Mouse (Mus musculus): Measurements from ENCODE around the gene Pknox2. TPM values are rescaled to one million over a fixed set of nuclear protein-coding genes. Genes with fewer than 3 reads are reported as not detected.

Gene Pknox2
- polyA plus RNA-seq, 1 experiment, result 13.6 TPM

DNA sequence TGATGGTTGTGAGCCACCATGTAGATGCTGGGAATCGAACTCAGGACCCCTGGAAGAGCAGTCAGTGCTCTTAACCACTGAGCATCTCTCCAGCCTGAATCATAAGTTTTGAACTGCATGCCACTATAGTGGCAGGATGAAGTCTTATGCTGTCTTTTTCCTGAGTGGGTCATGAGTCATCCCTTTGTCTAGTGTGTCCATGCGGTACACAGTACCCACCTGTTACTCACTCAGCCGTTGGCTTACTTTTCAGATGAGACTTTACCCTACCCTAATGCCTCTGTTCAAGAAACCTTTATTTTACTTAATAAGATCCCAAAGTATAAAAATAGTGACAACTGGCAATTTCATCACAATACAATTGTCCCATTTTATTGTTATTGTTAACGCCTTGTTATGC lies 95.5 kb downstream of the Pknox2 start:
- no peak for DNase-seq (ENCODE audit: low spot score)

DNA sequence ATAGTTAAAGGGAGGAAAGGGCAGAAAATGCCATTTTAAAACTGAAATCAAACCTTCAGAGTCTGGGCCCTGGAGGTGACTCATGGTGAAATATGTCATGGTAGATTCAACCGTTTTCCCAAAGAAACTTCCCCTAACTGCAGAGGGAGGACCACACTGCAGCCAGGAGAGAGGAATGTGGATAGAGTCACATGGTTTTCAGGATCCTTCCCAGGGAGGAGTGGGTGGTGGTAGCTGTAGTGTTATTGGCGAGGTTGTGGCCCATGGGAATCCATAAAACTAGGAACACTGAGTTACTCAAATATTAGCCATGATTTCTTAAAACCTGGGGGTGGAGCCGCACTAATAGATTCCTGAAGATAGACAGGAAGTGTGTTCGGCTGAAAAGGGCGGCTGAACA lies 99.7 kb downstream of the Pknox2 start:
- no peak for DNase-seq (ENCODE audit: low spot score)

DNA sequence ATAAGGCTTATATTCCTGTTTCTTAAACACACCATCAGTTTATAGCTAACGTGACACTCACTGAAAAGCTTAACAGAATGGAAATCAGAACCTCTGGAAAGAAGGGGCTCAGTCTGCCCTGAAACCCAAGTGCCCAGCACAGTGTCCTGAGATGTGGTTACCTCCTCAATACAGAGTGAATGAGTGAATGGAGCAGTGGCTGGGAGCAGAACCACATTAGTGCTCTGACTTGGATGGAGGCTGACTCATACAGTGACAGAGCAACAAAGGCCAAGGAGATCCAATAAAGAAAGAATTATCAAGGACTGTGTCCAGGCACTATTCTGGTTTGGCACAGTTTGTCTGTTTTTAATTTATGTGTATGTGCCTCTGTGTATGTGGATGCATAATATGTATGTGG lies 101.3 kb downstream of the Pknox2 start:
- no peak for DNase-seq (ENCODE audit: low spot score)

DNA sequence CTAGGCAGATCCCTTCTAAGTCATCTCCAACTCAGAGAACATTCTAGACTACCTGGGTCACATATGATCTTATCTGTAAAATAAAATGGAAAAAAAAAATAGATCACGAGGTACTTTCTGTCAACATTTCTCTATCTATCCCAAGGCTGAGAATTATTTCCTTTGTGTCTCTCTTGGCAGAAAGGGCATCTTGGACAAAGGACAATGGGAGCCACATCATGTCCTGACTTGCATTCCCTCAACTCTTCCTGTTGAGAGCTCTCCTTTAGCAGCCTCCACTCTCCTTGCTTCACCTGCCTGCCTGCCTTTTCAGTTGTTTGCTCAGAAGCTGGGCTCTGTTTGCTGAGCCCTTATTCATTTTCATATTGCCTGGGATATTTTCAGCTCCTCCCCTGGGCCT lies 103.0 kb downstream of the Pknox2 start:
- no peak for DNase-seq (ENCODE audit: low spot score)

DNA sequence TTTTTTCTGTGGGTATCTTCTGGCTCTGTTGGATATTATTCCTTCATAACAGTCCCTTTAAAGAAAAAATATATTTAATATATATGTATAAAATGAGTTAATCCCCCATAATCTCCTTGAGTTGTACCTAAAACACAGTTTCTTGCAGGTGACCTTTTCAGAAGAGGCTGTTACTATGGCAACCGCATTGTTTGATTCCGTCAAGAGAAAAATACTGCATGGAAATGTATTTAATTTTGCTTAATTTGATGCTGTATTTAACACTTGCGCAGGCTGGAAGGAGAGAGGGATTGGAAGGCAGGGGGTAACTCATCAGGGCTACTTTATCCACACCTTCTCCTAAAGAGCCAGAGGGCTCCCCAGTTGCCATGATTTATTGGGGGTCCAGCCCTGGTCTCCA lies 108.3 kb downstream of the Pknox2 start:
- DNase-seq (ENCODE audit: low spot score), result no peak

DNA sequence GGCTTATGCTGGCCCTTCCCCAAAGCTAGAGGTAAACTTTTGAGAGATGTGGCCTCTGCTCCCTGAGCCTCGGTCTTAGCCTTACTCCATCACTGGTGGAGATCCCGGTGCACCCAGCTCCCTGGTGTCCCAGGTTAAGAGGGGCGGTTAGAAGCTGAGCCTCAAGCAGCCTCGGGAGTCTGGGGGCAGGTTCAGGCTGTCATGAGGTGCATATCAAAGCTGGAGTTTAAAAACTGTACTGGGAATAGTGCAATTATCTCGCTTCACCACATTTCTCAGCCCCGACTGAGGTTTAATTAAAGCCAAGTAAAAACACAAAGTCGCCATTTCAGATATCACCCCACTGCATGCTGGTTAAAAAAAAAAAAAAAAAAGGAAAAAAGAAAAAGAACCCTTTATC lies 108.8 kb downstream of the Pknox2 start:
- no peak for DNase-seq (ENCODE audit: low spot score)

DNA sequence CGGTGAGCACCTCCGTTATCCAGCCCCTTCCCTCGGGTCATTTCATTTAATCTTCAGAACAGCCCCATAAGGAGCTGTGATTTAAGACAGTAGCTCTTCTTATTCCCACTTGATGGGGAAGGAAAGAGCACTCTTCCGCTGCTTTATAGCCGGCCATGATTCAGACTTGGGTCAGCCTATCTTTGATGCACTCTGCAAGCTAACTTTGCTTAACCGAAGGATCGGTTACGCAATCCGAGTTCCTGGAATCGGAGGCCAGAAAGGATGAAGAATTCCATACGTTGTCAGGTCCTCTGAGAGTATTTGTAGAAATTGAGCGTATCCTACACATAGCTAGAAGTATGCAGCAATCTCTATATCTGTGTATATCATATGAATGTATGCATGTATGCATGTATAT lies 109.8 kb downstream of the Pknox2 start:
- no peak for DNase-seq (ENCODE audit: low spot score)

DNA sequence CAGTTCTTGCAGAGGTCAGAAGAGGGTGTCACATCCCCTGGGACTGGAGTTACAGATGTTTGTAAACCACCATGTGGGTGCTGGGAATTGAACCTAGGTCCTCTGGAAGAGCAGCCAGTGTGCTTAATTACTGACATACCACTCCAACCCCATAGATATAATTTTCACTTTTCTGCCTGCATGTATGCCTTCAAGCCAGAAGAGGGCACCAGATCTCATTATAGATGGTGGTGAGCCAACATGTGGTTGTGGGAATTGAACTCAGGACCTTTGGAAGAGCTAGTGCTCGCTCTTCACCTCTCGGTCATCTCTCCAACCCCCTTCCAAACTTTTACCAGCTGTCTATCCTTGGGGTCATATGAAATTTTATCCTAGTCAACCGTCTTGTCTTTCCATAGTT lies 112.0 kb downstream of the Pknox2 start:
- no peak for DNase-seq (ENCODE audit: low spot score)

DNA sequence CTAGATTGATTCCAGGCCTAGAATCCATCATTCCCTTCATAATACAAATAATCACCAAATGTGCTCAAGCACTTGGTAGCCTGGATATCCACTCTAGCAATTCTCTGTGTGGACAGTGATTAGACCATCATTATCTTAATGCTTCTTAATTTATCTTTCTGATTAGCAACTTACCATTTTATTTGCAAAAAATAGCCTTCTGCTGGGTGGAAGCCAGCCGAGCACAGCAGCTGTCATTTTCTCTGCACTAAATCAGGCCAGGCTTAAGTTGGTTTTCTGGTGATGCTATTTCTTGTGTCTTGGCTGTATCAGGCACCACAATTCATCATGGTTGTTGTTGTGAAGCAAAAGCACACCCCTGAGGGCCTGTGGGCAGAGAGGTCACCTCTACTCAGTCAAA lies 112.9 kb downstream of the Pknox2 start:
- DNase-seq (ENCODE audit: low spot score), result no peak

DNA sequence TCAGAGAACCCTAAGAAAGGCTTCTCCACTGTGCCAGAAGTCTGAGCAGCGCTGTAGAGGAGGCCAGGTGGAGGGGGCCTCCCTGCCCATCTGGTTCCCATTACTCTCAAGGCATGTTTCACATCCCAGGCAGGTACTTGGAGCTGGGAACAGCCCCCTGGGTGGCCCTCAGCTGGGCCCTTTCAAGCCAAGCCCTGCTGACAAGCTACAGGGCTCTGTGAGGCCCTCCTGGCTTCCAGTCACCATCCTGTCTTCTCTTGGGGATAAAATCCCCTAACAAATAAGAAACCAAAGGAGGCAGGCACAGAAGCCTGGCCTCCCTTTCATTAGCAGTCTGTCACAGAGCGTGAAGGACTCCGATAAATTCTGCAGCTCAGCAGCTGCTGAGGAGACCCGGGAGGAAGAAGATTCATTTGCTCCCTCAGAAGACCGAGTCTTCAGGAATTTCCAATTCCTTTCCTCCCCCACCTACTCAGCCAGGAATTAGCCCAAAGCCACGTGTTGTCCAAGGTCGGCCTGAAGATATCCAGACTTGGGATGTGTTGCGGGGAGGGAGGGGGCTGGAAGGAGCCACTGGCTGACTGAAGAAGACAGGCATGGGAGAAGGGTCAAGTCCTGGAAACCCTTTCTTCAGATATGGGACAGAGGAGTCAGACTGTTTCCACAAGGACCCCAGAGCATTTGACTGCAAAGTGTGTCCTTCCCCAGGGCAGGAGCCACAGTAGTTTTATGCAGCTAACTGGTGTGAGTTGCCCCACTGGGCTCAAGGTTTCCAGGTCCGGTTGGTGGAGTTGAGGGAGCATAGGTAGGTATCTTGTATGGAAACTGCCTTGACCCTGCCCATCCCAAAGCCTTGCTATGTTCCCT lies 116.6 kb downstream of the Pknox2 start:
- DNase-seq (ENCODE audit: low spot score), result no peak

DNA sequence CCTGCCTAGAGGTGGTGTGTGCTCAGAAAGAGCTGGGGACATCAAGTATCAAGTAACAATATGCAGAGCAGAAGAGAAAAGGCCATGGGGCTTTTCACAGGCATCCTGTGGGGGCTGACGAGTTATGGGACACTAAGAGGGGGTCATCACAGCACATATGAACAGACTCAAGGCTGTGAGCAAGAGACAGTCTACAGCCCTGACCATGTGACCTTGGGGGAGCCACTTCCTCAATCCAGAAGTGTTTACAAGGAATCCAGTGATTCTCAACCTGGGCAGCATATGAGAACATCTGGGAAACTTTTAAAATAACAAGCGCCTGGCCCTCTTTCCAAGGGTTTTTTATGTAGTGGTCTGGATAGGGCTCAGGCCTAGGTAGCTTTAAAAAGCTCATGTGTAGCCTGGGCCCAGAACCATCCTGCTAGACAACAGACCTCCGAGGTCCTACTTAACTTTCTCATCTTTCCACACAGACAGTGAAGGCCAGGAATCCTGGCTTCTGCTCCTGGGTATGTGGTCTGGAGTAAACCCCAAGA lies 117.3 kb downstream of the Pknox2 start:
- no peak for DNase-seq (ENCODE audit: low spot score)

DNA sequence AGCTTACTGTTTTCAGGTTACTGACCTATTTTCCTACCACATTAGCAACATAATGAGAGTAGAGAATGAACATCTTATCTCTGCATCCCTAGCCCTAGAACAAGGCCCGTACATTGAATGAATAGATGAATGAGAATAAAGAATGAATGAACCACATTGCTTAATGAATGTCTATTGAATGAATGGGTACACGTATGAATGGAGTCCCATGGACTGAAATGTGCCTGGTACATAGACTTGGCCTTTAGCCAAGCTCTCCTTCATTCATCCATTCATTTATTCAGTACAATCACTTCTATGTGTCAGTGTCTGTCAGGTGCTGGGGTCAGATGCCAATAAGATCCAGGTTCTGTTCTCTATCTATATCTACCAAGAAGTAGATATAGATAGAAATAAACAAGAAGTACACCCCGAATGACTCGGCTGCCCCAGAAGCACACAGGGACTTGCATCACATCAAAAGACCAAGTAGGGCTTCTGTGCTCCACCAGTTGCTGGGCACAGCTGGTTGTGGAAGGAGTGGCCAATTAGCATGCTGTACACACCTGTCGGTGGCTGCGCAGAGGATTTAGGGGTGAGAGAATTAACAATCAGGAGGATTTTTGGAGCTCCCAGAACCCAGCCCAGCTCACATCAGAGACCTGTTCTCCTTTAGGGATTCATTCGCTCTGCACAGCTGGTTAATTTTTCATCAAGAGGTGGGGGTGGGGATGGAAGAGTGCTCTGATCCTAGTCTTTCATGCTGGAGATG lies 119.2 kb downstream of the Pknox2 start:
- no peak for DNase-seq (ENCODE audit: low spot score)

DNA sequence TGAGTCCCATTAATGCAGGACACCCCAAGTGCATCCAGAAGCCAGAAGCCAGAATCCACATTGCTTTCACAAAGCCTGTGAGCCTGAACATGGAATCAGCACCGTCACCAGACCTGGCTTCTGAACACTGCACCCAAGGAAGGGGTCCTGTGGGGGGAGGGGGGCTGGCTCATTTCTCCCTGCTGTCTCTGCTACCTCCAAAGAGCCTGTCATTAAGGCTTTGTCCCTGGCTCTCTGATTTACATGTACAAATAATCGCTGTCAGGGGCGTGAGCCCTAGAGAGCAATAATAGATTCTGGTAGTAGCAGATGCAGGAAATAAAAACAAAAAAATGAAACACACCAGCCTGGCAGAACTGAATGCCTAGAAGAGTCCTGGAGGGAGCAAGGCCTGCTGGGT lies 121.3 kb downstream of the Pknox2 start:
- DNase-seq (ENCODE audit: low spot score), result no peak

DNA sequence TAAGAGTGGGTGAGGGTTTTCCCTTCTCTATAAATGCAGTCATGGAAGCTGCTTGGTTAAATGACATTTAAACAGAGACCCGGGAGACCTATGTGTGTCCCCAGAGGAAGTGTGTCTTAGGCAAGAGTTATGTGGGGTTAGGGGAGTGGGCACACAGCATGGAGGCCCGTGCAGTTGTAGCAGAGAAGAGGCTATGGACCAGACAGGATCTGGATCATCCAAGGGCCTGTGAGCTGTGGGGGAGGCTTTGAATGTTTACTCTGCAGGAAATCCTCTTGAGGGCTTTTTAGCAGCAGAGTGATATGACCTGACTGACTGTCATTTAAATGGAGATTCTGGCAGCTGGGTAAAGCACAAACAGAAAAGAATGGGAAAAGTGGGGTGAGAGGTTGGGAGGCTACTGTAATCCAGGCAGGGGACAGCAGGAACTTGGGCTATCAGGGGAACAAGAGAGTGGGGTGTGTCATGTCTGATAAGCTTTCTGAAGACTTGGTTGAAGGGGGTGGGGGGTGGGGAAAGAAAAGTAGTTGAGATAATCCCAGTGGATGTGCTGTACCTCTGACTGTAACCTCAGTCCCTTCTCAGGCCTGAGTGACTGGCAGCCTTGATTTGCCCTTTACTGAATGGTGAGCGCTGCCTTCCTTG lies 125.5 kb downstream of the Pknox2 start:
- DNase-seq (ENCODE audit: low spot score), result no peak

DNA sequence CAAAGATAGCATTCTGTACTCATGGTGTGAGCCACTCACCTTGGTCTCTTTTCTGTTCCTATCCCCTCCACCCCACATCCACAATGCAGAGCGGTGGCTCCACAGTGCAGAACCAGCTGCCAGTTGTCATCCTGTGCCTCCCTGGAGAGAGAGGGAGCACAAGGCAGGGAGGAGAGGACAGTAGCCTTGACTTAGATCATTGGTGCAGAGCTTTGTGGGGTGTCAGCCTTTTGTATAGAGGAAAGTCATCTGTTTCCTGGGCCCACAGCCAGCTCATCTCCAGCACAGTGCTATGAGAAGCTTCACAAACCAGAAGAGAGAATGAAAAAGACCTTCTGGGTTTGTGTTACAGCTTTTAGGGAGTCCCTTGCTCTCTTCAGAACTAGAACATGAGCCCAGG lies 129.1 kb downstream of the Pknox2 start:
- DNase-seq (ENCODE audit: low spot score), result no peak

DNA sequence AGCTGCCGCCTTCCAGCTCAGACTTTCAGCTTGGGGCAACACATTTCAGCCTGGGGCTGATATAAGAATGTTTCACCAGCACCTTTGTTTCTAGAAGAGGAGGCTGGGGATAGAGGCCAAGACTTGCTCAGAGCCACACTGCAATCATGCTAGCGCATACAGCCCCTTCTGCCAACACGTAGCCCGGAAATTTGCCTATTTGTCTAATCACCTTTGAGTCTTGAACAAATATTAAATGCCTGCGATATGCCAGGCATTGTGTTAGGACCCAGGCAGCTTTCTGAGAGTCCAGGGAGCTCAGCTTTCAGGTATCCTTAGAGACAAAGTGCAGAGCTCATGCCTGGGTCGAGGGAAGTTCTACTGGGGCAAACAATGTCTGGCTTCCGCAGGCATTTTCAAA lies 130.0 kb downstream of the Pknox2 start:
- DNase-seq (ENCODE audit: low spot score), result no peak

DNA sequence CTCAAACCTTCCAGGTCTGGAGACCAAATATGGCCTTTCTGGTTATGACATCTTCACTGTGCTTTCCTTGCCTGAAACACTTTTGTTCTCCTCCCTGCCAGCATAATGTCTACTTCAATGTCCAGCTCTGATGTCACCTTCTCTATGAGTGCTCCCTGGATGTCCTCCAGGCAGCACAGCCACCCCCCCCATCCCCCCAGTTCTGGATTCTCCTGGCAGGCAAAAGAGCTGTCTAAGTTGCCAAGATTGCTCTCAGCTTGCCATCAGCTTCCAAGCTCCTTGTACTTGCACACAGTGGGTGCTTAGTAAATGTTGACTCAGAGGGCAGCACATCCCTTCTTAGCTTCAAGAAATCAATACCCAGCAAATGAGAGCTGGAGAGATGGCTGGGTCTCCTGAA lies 131.0 kb downstream of the Pknox2 start:
- DNase-seq (ENCODE audit: low spot score), result no peak

DNA sequence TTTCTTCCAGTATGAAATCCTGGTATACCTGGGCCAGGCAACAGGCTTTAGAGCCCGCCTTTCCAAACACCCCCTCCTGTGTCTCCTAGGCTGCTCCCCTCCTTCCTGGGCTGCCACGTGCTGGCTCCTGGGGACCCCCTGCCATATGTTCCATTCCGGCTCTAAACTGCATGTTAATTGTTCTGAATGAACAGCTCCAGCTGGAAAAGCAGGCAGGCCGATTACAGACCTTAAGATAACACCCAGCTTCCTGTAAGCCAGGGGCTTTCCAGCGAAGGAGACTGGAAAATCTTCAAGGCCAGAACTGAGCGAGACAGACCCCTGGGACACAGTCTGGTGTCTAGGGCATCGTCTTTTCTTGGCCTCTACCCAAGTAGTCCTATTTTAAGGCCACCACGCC lies 133.6 kb downstream of the Pknox2 start:
- no peak for DNase-seq (ENCODE audit: low spot score)

DNA sequence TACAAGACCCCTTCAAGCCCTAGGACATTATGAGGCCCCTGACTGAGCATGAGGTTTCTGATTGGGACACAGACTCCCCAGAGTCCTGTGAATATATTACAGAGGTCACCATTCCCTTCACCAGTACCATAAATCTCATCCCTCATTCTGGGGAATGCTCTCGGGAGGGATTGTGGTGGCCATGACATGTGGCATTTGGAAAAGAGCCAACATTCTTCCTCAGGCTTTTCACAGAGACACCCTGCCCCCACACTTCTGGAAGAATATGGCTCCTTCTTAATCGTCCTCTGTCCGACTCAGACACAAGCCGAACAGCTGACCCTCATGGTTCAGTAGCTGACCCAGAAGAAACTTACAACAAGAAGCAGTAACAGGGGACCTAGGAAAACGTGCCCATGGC lies 139.1 kb downstream of the Pknox2 start:
- DNase-seq (ENCODE audit: low spot score), result no peak

DNA sequence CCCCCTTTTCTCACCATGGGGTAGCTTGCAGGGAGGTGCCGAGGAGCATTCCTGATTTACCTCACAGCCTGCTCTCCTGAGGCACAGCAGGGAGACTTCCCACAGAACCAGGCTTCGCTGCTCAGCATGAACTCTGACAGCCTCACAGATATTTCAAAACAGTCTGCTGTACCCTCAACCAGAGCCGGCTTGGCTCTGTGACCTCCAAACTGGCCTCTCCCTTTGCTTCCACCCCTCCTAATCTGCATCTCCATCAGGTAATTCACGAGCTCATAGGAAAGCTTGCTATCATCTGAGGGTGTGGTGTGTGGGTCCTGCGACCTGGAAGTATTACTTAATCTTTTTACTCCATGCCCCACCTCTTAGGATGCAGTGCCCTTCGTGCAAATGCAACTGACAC lies 142.5 kb downstream of the Pknox2 start:
- no peak for DNase-seq (ENCODE audit: low spot score)

DNA sequence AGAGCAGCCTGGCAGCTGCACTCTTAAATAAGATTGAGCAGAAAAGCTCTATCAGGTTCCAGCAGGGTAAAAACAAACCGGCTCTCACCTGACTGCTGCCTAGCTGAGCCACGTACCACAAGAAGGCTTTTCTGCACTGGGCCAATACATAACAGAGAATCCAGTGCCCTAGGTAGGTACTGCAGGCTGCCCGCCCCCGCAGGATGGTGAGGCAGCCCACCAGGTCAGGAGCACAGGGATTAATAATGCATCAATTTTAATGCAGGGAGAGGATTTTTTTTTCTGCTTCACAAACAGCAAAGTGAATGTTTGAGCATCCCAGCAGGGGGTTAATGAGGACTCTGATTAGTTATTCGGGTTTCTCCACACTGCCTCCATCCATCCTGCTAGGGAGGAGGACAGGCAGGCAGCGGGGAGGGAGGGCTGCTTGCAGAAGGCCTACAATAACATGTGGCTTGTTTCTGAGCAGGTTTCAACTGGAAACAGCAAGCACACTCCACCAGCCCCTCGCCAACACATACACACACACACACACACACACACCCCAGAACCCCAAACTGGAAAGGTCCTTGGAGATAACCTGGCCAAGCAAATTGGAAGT lies 145.2 kb downstream of the Pknox2 start:
- no peak for DNase-seq (ENCODE audit: low spot score)

DNA sequence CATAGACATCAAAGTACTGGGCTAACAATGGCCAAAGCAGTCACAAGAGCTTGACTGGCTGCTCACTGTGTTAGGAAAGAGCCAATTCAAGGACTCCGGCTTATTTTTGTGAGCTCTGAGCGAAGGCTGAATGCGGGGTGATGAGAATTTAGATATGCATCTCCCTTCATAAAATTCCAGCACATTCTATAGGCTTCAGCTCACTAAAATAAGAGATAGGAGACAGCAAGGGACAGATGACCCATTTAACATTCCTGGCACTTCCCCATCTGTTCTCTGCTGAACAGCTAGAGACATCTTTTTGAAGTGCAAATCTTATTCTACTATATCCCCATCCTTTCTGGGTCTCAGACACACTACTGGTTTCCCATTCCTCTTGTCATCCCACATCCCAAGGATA lies 147.8 kb downstream of the Pknox2 start:
- DNase-seq (ENCODE audit: low spot score), result no peak
